8 mouse cellular contexts compared by ENCODE assay signal in the genomic region with DNA sequence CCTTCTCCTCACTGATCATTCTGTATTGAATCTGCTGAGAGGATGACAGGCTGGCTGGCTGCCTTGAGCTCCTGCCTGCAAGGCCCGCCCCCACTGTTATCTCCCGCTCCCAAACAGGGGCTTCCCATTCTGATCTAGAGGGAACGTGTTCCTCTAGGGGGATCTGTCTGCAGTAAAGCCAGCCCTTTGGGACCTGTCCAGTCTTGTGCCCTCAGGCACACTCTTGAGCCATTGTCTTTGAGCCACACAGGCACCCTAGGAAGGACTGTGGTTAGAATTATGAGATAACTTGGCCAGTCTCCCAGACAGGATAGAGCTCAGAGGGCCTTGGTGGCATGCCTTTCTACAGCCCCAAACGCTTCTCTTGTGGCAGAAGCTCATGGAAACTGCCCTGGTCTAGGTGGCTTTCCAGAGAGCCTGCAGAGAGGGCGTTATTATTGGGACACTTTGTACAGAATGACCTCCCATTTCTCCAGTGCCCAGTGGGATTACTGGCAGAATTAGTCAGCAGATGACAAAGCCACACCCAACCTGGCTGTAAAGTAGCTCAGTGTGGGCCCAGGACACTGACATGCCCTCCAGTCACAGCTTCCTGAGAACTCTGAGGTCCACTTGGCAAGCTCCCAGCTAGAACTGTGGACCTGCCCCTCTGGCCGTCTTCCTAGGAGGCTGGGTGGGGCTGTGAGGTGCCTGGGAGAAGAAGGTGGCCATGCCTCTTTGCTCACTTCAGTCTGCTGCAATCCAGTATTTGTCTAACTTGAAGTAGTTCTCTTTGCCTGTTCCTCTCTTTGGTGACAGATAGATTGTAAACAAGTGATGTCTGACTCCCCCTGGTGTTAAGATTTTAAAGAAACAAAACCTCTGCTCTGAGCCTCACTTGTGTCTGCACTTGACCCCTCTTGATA. TPM values are rescaled to one million over a fixed set of nuclear protein-coding genes. Genes with fewer than 3 reads are reported as not detected.
DNase-seq lines count a peak whose midpoint lies in the region; ATAC-seq lines count a peak whose summit lies in the region.
"Had no signal": no experiment of that assay in that cellular context is flagged by ENCODE, and none has a peak within 500 bp of the region (broad histone marks: within the 10 kb centered on the region; RNA-seq: fewer than 3 reads in every experiment).

No protein-coding gene starts in this region.

- no peak overlapping the region for H3K4me3 ChIP-seq in liver, embryonic 15.5 days (replicated peaks)
- H3K4me3 ChIP-seq: limb, embryonic 12.5 days had no signal

- 13% methylated on average over 6 of the region's 6 CpGs for WGBS in liver, embryonic 15.5 days (ENCODE audit: insufficient replicate concordance)

- DNase-seq in 416B (ENCODE audit: low read depth) = peak; percentile 96
- peak; percentile 56 for DNase-seq in CD4-positive, CD25-positive, alpha-beta regulatory T cell, adult 2 months (ENCODE audit: low read depth, low spot score)
- peak; percentile 21 for DNase-seq in c-Kit-positive CD71-positive TER-119-negative erythroid progenitor cells, embryonic 14.5 days (ENCODE audit: low read depth)
- DNase-seq in gastrocnemius, adult 8-10 months (ENCODE audit: low spot score in 2 of 2) = peak; percentile 55 to 59
- peak; percentile 59 for DNase-seq in induced T-regulatory cell, adult 2 months (ENCODE audit: low read depth)
- DNase-seq in ovary, postnatal 10 days (ENCODE audit: low spot score) = peak; percentile 21

- H3K27ac ChIP-seq in liver, embryonic 15.5 days (replicated peaks) = peak overlapping the region; percentile 64
- H3K27ac ChIP-seq: limb, embryonic 12.5 days had no signal

- no peaks in the 10 kb centered on the region for H3K9me3 ChIP-seq in liver, embryonic 15.5 days (replicated peaks)
- H3K9me3 ChIP-seq: limb, embryonic 12.5 days had no signal

- peaks cover 46% of the 10 kb centered on the region for H3K4me1 ChIP-seq in liver, embryonic 15.5 days (replicated peaks)

- ATAC-seq in liver, embryonic 15.5 days (ENCODE audit: insufficient read depth) = peak; percentile 56

- no peak overlapping the region for H3K9ac ChIP-seq in liver, embryonic 15.5 days
- H3K9ac ChIP-seq: limb, embryonic 12.5 days had no signal

- no peaks in the 10 kb centered on the region for H3K36me3 ChIP-seq in liver, embryonic 15.5 days (replicated peaks)

- H3K27me3 ChIP-seq in liver, embryonic 15.5 days = no peaks in the 10 kb centered on the region
- H3K27me3 ChIP-seq: limb, embryonic 12.5 days had no signal

- H3K4me2 ChIP-seq in liver, embryonic 15.5 days = peak overlapping the region; percentile 26
- H3K4me2 ChIP-seq: limb, embryonic 12.5 days had no signal

RNA-seq across cellular contexts. Expression of gene Cpsf3, which starts 57.9 kb away (rescaled TPM):
- 10 to 100 TPM; 16.9 to 18.3 (median 17.5) TPM for total RNA-seq in gastrocnemius, adult 8-10 months (2022)
- polyA plus RNA-seq in liver, embryonic 15.5 days (2015; fragmentation: Nextera tagmentation; extraction: Ambion mirVana) = 39.7 and 40.5 TPM in 2 replicates

RNA-seq across cellular contexts. Expression of gene Itgb1bp1, which starts 58.8 kb away (rescaled TPM):
- 10 to 100 TPM; 40.3 to 53.1 (median 47.7) TPM for total RNA-seq in gastrocnemius, adult 8-10 months (2022)
- 19.6 and 20.3 TPM in 2 replicates for polyA plus RNA-seq in liver, embryonic 15.5 days (2015; fragmentation: Nextera tagmentation; extraction: Ambion mirVana)

Comparison
In these comparisons a context has a peak if more than half of its experiments do, and no peak if none do; other contexts are left out.
1. DNase-seq: peak in every context shown above with its lines; median percentile 96 in 416B; 59 in induced T-regulatory cell, adult 2 months; 57 in gastrocnemius, adult 8-10 months; 56 in CD4-positive, CD25-positive, alpha-beta regulatory T cell, adult 2 months; 21 in c-Kit-positive CD71-positive TER-119-negative erythroid progenitor cells, embryonic 14.5 days; 21 in ovary, postnatal 10 days.